Mouse (Mus musculus): Measurements from ENCODE around the gene Gm27021. TPM values are rescaled to one million over a fixed set of nuclear protein-coding genes. Genes with fewer than 3 reads are reported as not detected.

Gene Gm27021
- polyA plus RNA-seq, 1 experiment: not detected

DNA sequence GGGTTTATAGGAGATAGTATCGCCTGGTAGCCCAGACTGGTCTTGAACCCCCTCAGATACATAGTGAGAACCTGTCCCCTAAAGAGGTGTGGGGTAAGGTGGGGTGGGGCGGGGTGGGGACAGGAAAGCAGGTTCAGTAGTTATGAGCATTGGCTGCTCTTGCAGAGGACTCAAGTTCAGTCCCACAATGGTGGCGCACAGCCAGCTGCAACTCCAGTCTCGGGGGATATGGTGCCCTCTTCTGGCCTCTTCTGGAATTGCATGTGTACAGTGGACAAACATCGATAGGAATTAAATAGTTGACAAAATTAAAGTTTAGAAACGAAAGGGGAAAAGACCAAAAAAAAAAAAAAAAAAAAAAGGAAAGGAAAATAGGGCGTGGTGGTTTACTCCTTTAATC is 68.4 kb downstream of the Gm27021 start:
- Histone ChIP-seq H3K36me3 (ENCODE audit: control insufficient read depth, insufficient read depth, low read length) (no peaks in the 10 kb centered on the region), H3K27me3 (ENCODE audit: control insufficient read depth, insufficient read depth, low read length) (no peaks in the 10 kb centered on the region), H3K27ac (ENCODE audit: insufficient read depth, low read depth, low read length) (no peak overlapping the region), H3K4me1 (ENCODE audit: control insufficient read depth, insufficient read depth, insufficient read length, low read length) (no peaks in the 10 kb centered on the region), H3K4me3 (ENCODE audit: low read depth, low read length) (no peak overlapping the region)
- peak; percentile 88 for TF ChIP-seq CTCF (IDR thresholded peaks at IDR 0.05; ENCODE audit: extremely low read depth, insufficient read length, insufficient replicate concordance, low read depth, low read length)
- no peak for TF ChIP-seq POLR2A (IDR thresholded peaks at IDR 0.05; ENCODE audit: low read depth, low read length)
- WGBS: 23% methylated on average over 7 of the region's 7 CpGs

DNA sequence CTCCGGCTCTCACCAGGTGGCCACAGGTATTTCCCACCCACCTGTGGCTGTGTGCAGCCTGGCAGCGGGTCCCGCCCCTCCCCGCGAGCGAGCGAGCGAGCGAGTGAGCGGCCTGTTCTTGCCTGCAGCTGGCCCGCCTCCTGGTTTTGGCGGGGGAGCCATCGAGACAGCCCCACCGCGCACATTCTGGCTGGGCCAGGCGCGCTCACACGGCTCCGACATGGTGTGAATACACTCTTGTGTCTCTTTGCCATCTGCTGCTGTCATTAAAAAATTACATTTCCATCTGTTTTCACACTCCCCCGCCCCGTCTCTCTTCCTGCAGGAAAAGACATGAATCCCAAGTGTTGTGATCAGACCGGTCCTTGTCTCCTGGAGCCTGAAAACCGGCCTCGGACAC is 69.3 kb downstream of the Gm27021 start:
- Histone ChIP-seq H3K36me3 (ENCODE audit: control insufficient read depth, insufficient read depth, low read length) (no peaks in the 10 kb centered on the region), H3K27me3 (ENCODE audit: control insufficient read depth, insufficient read depth, low read length) (no peaks in the 10 kb centered on the region), H3K4me1 (ENCODE audit: control insufficient read depth, insufficient read depth, insufficient read length, low read length) (no peaks in the 10 kb centered on the region), H3K4me3 (ENCODE audit: low read depth, low read length) (no peak overlapping the region), H3K27ac (ENCODE audit: insufficient read depth, low read depth, low read length) (no peak overlapping the region)
- TF ChIP-seq POLR2A (IDR thresholded peaks at IDR 0.05; ENCODE audit: low read depth, low read length) (no peak), CTCF (IDR thresholded peaks at IDR 0.05; ENCODE audit: extremely low read depth, insufficient read length, insufficient replicate concordance, low read depth, low read length) (no peak)
- WGBS: 50% methylated on average over 24 of the region's 24 CpGs

GRCm38 (mm10) chr8:120595963-120596362 is 71.9 kb downstream of the Gm27021 start:
- WGBS: 8% methylated on average over 5 of the region's 5 CpGs
- Histone ChIP-seq H3K36me3 (ENCODE audit: control insufficient read depth, insufficient read depth, low read length) (no peaks in the 10 kb centered on the region), H3K4me1 (ENCODE audit: control insufficient read depth, insufficient read depth, insufficient read length, low read length) (no peaks in the 10 kb centered on the region), H3K27me3 (ENCODE audit: control insufficient read depth, insufficient read depth, low read length) (no peaks in the 10 kb centered on the region), H3K4me3 (ENCODE audit: low read depth, low read length) (no peak overlapping the region), H3K27ac (ENCODE audit: insufficient read depth, low read depth, low read length) (no peak overlapping the region)
- TF ChIP-seq POLR2A (IDR thresholded peaks at IDR 0.05; ENCODE audit: low read depth, low read length): no peak
- TF ChIP-seq CTCF (IDR thresholded peaks at IDR 0.05; ENCODE audit: extremely low read depth, insufficient read length, insufficient replicate concordance, low read depth, low read length): peak; percentile 74; the same call in 1 of the 2 replicates

DNA sequence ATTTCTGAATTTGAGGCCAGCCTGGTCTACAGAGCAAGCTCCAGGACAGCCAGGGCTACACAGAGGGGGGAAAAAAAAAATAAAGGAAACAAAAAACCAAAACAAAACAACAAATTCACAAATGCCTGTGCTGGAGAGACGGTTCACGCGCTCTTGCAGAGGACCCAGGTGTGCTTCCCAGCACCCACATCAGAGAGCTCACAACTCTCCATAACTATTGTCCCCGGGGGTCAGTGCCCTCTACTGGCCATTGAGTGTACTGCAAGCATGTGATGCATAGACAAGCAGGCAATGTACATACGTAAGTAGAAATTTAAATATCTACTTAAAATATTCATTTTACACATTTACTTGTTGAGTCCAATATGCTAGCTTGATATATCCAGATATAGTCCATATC is 73.3 kb downstream of the Gm27021 start:
- Histone ChIP-seq H3K27me3 (ENCODE audit: control insufficient read depth, insufficient read depth, low read length) (no peaks in the 10 kb centered on the region), H3K4me3 (ENCODE audit: low read depth, low read length) (no peak overlapping the region), H3K27ac (ENCODE audit: insufficient read depth, low read depth, low read length) (no peak overlapping the region), H3K4me1 (ENCODE audit: control insufficient read depth, insufficient read depth, insufficient read length, low read length) (no peaks in the 10 kb centered on the region), H3K36me3 (ENCODE audit: control insufficient read depth, insufficient read depth, low read length) (no peaks in the 10 kb centered on the region)
- 90% methylated on average over 5 of the region's 5 CpGs for WGBS
- TF ChIP-seq POLR2A (IDR thresholded peaks at IDR 0.05; ENCODE audit: low read depth, low read length): no peak
- TF ChIP-seq CTCF (IDR thresholded peaks at IDR 0.05; ENCODE audit: extremely low read depth, insufficient read length, insufficient replicate concordance, low read depth, low read length): peak; percentile 55; the same call in 1 of the 2 replicates

GRCm38 (mm10) chr8:120591587-120592292 is 76.1 kb downstream of the Gm27021 start:
- Histone ChIP-seq H3K36me3 (ENCODE audit: control insufficient read depth, insufficient read depth, low read length) (no peaks in the 10 kb centered on the region), H3K4me1 (ENCODE audit: control insufficient read depth, insufficient read depth, insufficient read length, low read length) (peaks cover 3% of the 10 kb centered on the region), H3K4me3 (ENCODE audit: low read depth, low read length) (no peak overlapping the region), H3K27me3 (ENCODE audit: control insufficient read depth, insufficient read depth, low read length) (no peaks in the 10 kb centered on the region), H3K27ac (ENCODE audit: insufficient read depth, low read depth, low read length) (no peak overlapping the region)
- 23% methylated on average over 10 of the region's 10 CpGs for WGBS
- TF ChIP-seq CTCF (IDR thresholded peaks at IDR 0.05; ENCODE audit: extremely low read depth, insufficient read length, insufficient replicate concordance, low read depth, low read length) (no peak), POLR2A (IDR thresholded peaks at IDR 0.05; ENCODE audit: low read depth, low read length) (no peak)

GRCm38 (mm10) chr8:120589921-120590320 is 78.0 kb downstream of the Gm27021 start:
- Histone ChIP-seq H3K27me3 (ENCODE audit: control insufficient read depth, insufficient read depth, low read length) (no peaks in the 10 kb centered on the region), H3K4me3 (ENCODE audit: low read depth, low read length) (no peak overlapping the region), H3K4me1 (ENCODE audit: control insufficient read depth, insufficient read depth, insufficient read length, low read length) (peaks cover 3% of the 10 kb centered on the region), H3K36me3 (ENCODE audit: control insufficient read depth, insufficient read depth, low read length) (no peaks in the 10 kb centered on the region), H3K27ac (ENCODE audit: insufficient read depth, low read depth, low read length) (no peak overlapping the region)
- WGBS: 43% methylated on average over 2 of the region's 2 CpGs
- TF ChIP-seq POLR2A (IDR thresholded peaks at IDR 0.05; ENCODE audit: low read depth, low read length) (no peak), CTCF (IDR thresholded peaks at IDR 0.05; ENCODE audit: extremely low read depth, insufficient read length, insufficient replicate concordance, low read depth, low read length) (0 out of 2 replicates have a peak, but pooled peaks have one; percentile 5)

DNA sequence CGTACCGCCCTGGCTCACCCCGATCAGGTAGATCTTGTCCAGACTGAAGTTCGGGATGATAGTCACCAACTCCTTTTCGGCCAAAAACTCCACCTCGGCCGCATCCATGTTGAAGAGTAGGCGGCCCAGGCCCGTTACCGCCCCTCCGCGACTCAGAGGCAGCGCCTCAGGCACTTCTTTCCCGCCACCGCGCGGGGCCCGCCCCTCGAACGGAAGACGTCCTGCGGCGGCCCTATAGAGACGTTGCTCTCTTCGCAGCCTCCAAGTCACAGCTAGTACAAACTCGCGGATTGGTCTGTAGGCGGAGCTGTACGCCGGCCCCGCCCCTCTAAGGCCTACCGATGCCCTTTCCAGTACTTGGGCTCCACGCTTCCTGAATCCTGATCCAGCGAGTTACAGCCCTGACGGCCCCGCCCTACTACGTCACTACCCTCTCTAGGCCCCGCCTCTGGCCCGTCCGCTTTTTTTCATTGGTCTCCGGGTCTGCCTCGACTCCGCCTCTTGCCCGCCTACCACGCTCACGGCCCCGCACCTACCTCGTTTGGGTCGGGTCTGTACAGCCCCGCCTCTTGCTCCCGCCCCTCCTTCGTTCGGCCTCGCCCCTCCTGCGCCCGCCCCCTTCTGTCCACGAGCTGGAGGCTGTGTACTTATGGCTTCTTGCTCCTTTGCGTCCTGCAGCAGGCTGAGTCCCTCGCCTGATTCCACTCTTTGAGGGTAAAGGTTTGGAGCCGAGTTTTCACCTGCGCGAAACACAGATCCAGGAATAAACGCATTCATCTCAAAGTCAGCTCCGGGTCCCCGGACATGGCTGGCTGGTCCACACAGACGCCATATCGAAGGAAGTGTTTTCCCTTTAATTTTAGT is 78.7 kb downstream of the Gm27021 start, which contains the start of gene Gins2:
Gene Gins2 (minus strand): TSS at position 397 of the 864 bp plus-strand sequence.
- no peaks in the 10 kb centered on the region for H3K36me3 ChIP-seq (ENCODE audit: control insufficient read depth, insufficient read depth, low read length)
- no peaks in the 10 kb centered on the region for H3K27me3 ChIP-seq (ENCODE audit: control insufficient read depth, insufficient read depth, low read length)
- WGBS: under 1% methylated on average over 67 of the region's 67 CpGs
- TF ChIP-seq POLR2A (IDR thresholded peaks at IDR 0.05; ENCODE audit: low read depth, low read length): 0 out of 2 replicates have a peak, but pooled peaks have one; percentile 14
- no peak for TF ChIP-seq CTCF (IDR thresholded peaks at IDR 0.05; ENCODE audit: extremely low read depth, insufficient read length, insufficient replicate concordance, low read depth, low read length)
- peaks cover 3% of the 10 kb centered on the region for H3K4me1 ChIP-seq (ENCODE audit: control insufficient read depth, insufficient read depth, insufficient read length, low read length)
- H3K27ac ChIP-seq (ENCODE audit: insufficient read depth, low read depth, low read length): no peak within 1 kb of the TSS
- H3K4me3 ChIP-seq (ENCODE audit: low read depth, low read length): peak within 1 kb of the TSS; percentile 79
